Mouse (Mus musculus) adrenal gland, postnatal 36 days (tissue): ENCODE measurements around the gene Hrh2. TPM values are rescaled to one million over a fixed set of nuclear protein-coding genes. Genes with fewer than 3 reads are reported as not detected.

ENCODE experiments used
- DNase-seq, 2 experiments: peaks; one replicate each; pipeline ENCODE4 v3.0.0; 2021; ENCODE audit warnings: mixed read lengths in 1 of 2
- total RNA-seq, 2 experiments: library from RNA; stranded (reverse); gene quantifications; 2 replicates each; pipeline ENCODE4 v1.2.3; 2021

The Hrh2 gene
- total RNA-seq, 2 experiments from 2014 or later, result 0.13 TPM

GRCm38 (mm10) chr13:54218341-54218740 lies 26.4 kb downstream of the Hrh2 start:
- DNase-seq, result no peak

DNA sequence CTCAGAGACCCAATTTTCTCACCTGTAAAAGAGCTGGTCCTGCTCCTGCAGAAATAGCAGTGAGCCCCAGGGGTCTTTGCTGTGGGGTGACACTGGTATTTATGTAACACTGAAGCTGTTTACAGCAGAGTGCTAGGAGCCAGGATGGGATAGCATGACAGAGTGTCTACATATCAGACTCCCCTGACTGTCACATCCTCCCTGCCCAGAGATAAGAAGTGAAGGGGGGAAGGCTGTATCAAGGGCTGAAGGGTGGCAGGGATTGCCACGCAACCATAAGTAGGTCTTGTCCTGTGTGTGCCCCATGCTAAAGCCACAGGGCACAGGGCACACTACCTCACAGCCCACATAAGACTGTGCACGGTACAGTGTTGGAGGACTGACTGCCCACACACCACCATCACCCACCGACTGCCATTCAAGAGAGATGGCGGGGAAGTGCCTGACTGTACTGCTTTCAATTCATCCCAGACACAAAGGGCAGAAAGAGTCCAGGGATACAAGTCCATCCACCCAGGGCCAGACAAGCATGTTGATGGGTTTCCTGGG lies 29.8 kb downstream of the Hrh2 start:
- no peak for DNase-seq

DNA sequence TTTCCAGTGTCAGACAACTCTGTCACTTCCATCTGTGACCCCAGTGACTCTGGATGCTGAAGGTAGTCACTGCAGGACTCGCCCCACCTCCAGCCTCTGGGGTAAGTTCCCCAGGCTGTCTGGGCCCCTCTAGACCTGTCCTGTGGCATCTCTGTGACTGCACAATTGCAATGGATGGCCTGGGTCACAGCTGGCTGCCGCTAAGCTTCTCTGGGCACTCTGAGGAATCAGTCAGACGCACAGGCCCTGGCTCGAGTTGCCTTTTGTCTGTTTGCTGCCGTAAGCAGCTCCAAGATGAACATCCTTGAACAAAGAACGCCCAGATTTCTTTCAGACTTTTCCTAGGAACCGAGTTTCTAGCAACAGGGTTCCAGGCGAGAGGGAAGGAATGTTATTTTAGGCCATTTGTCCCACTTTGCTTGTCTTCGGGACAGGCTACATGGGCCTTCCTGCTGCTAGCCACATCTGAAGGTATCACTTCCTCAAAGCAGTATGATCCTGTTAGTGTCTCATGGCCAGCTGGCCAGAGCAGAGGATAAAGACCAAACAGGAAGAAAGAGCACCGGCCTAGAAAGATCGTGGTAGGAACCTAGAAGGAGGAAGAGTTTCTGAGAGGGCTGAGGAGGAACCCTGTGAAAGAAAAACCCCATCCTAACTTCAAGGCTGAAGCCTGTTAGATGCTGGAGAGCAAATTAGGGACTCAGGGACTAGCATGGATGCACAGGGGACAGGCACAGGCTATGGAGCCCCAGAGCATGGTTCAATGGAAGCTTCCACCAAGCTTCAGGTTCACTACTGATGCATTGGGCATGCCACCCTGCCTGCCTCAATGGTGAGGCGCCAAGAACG lies 31.2 kb downstream of the Hrh2 start:
- DNase-seq, result no peak

DNA sequence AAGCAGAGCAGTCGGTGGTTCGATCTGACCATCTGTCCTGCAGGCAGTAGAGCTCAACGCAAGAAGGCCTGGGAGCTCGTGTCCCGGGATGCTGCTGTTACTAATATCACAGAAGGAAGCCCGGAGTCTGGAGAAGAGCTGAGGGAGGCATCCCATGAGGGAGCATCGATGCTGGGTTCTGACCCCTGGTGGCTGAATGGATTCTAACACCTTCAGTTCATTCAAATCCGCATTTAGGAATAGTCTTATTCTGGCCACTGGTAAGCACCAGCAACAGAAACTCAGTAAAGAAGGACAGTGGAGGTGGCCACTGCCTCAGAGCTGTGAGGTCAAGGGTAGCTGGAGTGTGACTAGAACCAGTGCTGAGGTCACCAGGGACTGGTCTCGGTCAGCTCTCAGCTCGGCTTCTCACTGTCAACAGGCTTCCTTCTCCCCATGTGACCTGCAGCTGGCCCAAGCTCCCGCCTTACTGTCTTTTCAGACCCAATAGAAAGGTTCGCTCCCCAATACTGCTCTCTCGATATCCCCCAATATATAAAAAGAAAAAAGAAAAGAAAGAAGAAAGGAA lies 36.1 kb downstream of the Hrh2 start:
- peak; percentile 27 to 65 for DNase-seq

DNA sequence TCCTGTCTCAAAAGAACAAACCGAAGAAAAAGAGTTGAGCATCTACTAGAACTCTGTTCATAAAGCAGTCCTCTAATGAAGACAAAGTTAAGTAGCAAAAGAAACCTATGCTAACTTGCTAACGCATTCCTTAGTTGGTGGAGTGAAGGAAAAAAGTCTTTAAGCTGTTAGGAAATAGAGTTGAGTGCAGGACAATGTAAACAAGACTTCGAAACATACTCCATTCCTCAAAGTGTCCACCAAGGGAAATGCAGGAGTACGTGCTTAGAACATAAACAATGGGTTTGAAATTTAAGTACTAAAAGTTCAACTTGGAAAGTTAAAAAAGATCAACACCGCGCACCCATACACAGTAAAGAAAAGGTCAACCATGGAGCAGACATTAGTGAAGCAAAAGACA lies 38.2 kb downstream of the Hrh2 start:
- no peak for DNase-seq

- DNase-seq, result peak in 1 of 2 experiments; percentile 26
Measured at GRCm38 (mm10) chr13:54231868-54232267, 39.9 kb downstream of the Hrh2 start.

DNA sequence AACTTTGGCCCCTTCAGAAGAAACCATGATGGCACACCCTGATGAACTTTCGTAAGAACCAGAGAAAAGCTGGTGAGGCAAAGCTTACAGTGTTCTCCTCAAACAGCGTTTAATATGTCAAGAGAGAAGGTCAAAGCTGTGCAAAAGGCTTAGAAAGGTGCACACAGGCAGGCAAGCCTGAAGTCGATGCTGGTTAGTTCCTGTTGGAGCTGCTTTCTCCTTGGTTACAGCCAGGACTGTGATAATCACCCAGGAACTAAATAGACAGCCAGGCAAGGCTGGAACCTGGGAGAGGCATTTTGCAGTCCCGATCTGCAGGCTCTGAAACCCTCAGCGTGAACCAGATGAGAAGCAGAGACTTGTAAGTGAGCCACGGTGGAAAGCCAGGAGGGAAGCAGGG lies 45.6 kb downstream of the Hrh2 start:
- DNase-seq, result no peak

DNA sequence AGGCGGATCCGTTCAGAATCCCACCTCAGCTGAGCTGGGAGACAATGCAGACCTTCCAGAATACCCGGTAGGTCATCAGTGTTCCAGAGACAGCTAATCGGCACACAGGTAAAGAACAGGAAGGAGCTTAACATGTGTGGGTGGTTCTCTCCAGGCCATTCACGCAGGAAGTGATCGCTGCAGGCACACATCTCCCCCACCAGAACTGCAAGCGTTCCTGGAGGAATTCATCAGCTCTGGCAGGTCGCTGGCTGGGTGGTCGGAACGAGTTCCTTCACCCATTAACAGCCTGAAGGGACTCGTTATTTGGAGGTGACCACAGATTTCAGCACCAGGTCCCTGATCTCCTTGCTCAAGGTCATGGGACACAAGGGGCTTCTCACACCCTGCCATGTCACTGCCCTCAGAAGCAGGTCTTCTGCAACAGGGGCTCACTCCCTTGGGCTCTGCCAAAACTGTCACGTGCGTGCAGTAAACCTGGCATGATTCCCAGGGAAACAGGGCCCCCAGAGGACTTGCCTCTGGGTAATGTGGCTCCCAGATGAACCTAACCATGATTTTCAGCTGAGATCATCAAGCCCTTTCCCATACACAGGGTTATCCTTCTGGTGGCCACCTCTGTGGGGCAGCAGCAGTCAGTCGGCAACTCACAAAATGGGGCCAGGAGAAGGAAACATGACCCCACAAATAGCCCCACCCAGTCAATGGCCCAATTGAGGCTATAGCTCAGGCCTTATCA lies 46.8 kb downstream of the Hrh2 start:
- DNase-seq, result no peak

GRCm38 (mm10) chr13:54242380-54242779 lies 50.5 kb downstream of the Hrh2 start:
- DNase-seq, result peak; percentile 40 to 67

DNA sequence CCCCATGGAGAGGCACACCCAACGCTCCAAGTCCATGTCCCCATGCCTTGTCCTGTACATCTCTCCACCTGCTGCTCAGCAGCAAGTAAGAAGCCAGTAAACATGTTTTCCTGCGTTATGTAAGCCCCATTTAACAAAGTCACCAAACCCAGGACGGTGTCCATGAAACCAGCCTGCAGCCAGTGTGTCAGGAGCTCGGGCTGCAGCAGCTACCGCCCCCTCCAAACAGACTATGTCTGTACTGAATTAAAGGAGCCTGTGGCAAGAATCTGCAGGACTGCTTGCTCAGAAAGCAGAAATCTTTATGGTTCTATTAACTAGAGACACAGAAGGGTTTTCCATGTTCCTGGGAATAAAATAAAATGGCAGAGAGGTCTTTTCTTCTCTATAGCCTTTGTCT lies 53.3 kb downstream of the Hrh2 start:
- DNase-seq, result no peak

GRCm38 (mm10) chr13:54247545-54247944 lies 55.6 kb downstream of the Hrh2 start:
- DNase-seq, result peak; percentile 79 to 84

DNA sequence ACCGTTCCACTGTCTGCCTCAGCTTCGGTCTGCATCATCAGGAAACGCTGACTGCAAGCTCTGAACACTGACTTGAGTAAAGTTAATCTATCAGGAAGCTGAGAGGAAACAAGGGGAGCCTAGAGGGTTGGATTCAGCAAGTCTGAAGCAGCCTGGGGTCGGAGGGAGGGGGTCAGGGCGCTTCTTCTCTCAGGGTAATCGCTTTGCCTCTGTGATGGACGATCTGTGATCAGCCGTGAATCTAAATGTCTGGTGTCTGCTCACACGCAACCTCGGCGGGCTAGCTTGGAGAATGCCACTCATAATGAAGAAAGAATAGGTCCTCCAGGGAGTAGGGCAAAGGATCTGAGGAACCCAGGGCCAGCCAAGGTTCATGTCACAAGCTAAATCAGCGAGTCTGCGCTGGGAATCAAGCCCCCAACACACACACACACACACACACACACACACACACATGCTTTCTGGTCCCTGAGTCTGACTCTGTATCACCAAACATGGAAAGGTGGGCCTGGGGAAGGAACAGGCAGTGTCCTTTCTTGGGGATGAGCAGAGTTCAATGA lies 56.6 kb downstream of the Hrh2 start:
- DNase-seq, result no peak

DNA sequence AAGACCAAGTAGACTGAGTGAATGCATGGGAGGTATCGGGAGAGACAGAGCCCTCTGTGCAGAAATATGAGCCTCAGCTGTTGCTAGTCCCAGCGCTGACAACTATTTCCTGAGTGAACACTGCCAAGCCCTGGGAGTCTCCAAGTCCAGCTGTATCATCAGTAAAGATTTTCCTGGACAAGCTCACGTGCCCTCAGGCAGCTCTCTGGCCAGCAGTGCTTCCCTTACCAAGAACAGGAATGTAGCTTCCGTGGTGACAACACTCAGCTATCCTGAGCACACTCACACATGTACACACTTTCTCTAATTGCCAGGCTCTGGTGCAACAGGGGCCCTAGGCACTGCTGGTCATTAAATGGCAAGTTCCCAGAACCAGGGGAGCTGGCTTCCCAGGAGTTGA lies 57.1 kb downstream of the Hrh2 start:
- peak in 1 of 2 experiments; percentile 21 for DNase-seq

GRCm38 (mm10) chr13:54250346-54250745 lies 58.4 kb downstream of the Hrh2 start:
- DNase-seq, result no peak

GRCm38 (mm10) chr13:54251541-54252225 lies 59.8 kb downstream of the Hrh2 start:
- no peak for DNase-seq

- DNase-seq, result no peak
Measured at GRCm38 (mm10) chr13:54257580-54258223, 65.8 kb downstream of the Hrh2 start.

- DNase-seq, result no peak
Measured at GRCm38 (mm10) chr13:54258231-54258743, 66.4 kb downstream of the Hrh2 start.

GRCm38 (mm10) chr13:54260318-54260717 lies 68.4 kb downstream of the Hrh2 start:
- peak; percentile 28 to 60 for DNase-seq

- no peak for DNase-seq
Measured at GRCm38 (mm10) chr13:54262741-54263510, 71.0 kb downstream of the Hrh2 start.

GRCm38 (mm10) chr13:54263641-54264040 lies 71.7 kb downstream of the Hrh2 start:
- DNase-seq, result peak; percentile 7 to 17
